Mouse (Mus musculus): Measurements from ENCODE around the gene Jag1.

DNA sequence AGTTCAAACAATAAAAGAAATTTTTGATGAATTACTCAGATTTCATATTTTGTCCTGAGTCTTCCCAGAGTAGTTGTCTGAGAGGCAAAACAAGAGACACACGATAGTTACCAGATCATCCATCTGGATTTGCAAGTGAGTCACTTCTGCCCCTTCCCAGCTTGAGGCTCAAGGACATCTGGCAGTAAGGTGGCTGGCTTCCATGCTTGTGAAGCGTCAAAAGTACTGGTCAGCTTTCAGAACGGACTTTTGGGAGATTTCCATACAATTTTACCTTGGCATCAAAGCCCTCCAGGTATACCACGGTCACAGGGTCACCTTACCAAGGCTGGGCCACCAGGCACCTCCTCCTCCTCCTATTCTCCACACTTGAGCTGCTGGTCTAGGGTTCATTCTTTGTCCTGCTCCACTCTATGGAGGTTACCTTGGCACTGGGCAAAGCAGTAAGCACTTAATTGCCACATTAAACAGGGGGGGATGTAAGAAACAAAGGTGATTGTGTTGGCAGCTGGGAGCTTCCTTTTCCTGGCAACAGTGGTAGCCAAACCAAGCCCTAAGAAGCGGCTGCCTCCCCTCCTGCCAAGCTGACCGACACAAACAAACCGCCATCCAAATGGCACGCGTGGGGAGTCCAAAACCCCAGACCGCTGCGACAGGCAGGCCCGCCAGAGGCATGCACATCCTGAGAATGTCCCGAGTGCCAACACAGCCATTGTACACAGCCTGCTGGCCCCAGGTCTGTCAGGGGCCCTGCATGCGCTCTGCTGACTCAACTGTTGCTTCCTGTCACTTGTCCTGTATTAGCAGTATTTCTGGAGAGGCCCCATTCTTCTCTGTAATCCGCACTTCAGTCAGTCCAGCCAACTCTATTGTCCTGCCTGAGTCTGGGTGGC lies 6.9 kb downstream of the Jag1 start:
- no peak for TF ChIP-seq EP300 (IDR thresholded peaks at IDR 0.05)
- no peak for TF ChIP-seq CTCF (IDR thresholded peaks at IDR 0.05)
